Mouse (Mus musculus): ENCODE measurements at regions not wholly inside any gene's neighbourhood (a gene's known extent, or its start where the extent isn't known, plus 50 kb on each side); places are given as distances from the start of the nearest gene placed in this dataset.

- no peak for DNase-seq (ENCODE audit: low spot score in 2 of 2)
Measured at GRCm38 (mm10) chr3:40159591-40160145, 371.4 kb upstream of the Intu start.

DNA sequence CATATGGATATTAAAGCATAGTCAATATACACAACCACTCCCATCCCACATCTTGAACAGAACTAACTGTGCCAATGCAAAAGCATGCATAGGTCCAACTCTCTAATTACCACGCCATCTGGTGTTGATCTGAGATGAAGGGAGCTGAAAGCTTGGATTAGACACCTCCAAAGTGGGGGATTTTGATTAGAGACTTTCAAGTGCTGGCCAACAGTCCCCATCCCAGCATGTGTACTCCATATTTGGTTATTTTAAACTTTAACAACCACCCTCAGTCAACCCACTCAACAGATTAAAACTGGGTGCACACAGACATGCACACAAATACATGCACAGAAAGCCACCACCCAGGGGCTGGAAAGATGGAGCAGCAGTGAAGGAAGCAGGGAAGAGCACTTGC lies 366.9 kb upstream of the Intu start:
- no peak for DNase-seq (ENCODE audit: low spot score in 2 of 2)

GRCm38 (mm10) chr3:40167970-40168626 lies 363.0 kb upstream of the Intu start:
- DNase-seq (ENCODE audit: low spot score in 2 of 2) = no peak

DNA sequence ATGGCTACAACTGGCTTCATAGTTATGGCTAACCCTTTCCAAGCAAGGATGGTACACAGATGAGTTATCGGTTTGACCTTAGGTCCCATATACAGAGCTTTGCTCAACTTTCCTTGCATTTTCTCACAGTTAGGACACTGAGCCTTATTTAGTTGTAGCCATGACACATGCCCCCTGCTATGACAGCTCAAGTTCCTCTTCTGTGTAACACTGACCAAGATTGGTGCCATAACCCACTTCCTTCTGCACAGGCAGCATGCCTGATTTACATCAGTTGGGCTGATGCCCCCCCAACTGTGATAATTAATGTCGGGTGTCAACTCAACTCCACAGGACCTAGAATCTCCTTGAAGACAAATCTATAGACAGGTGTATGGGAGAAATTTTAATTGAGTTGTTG lies 361.5 kb upstream of the Intu start:
- DNase-seq (ENCODE audit: low spot score in 2 of 2) = no peak

GRCm38 (mm10) chr3:40179726-40180317 lies 351.3 kb upstream of the Intu start:
- no peak for DNase-seq (ENCODE audit: low spot score in 2 of 2)

DNA sequence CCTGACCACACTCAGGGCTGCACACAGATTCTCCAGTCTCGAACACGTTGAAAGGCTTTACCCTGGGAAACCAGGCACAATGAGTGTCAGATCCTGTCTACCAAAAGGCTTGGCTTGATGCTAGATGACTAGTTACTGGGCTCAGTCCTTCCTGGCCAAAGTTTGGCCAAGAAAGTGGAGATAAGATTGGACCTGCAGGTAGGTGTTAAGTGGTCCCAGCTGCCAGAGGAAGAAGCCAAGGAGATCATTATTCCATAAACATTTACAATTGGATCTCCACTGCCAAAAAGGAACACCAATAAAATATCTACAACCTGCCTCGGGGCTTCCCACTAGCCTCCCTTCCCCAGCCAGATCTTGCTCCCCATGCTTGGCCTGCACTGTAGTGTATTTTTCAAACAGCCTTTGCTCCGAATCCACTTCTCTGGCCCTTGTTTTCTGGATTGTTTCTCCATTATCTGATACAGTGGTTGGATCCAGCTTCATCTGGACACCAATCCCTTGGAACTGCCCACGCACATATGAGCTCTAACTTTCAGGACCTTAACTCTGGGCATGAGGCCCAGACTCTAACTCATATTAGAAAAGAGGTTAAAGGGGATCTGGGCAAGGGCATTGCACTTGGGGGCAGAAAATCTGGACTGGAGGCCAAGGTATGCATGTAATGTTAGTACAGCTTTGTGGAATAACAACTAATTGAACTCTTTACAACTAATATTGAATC lies 345.3 kb upstream of the Intu start:
- DNase-seq (ENCODE audit: low spot score in 2 of 2) = no peak

- DNase-seq (ENCODE audit: low spot score in 2 of 2) = no peak
Measured at GRCm38 (mm10) chr3:40189529-40189928, 341.6 kb upstream of the Intu start.

- no peak for DNase-seq (ENCODE audit: low spot score in 2 of 2)
Measured at GRCm38 (mm10) chr3:40190024-40190423, 341.1 kb upstream of the Intu start.

GRCm38 (mm10) chr3:40200174-40200573 lies 330.9 kb upstream of the Intu start:
- DNase-seq (ENCODE audit: low spot score in 2 of 2) = no peak

- DNase-seq (ENCODE audit: low spot score in 2 of 2) = no peak
Measured at GRCm38 (mm10) chr3:40206326-40206725, 324.8 kb upstream of the Intu start.

DNA sequence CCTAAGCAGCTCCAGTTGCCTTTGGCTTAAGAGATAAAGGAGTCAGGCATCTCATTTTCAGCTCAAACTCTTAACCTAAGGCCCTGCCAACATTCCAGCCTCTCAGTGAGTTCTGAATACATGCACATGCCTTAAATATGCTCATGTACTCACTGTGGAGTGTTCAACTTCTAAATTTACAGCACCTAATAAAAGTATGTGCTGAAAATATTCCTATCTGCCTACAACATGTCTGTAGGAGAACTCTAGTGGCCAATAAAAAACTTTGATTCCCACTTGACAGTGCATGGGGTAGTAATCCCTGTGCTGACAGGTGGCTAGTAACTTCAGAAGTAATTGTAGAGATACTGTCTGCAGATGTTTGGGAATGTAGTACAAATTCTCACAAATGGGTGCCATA lies 319.3 kb upstream of the Intu start:
- no peak for DNase-seq (ENCODE audit: low spot score in 2 of 2)

GRCm38 (mm10) chr3:40226772-40227171 lies 304.3 kb upstream of the Intu start:
- no peak for DNase-seq (ENCODE audit: low spot score in 2 of 2)

DNA sequence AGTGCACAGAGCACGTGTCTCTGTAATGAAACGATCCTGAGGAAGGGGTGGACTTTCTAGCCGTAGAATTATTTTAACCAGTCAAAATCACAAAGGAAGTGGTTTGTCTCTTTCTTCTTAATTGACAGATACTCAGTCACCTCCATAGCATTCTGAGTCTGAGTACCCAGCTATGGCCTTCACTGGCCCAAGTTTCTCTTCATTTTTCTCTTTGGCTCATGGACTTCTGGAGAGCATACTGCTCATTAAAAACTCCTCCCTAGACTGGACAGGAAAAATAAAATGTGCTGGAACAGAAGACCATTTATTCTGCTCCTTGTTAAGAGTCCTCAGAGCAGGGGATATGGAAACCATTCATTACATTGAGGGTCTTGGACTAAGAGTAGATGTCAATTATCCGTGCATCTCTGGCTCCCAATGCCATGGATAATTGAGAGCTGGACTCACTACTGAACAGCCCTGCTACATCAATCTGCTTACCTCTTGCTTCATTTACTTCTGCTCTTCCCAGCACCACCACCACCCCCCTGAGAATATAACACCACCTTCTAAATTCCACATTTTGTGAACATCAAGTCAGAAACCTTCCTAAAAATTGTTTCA lies 287.5 kb upstream of the Intu start:
- no peak for DNase-seq (ENCODE audit: low spot score in 2 of 2)

DNA sequence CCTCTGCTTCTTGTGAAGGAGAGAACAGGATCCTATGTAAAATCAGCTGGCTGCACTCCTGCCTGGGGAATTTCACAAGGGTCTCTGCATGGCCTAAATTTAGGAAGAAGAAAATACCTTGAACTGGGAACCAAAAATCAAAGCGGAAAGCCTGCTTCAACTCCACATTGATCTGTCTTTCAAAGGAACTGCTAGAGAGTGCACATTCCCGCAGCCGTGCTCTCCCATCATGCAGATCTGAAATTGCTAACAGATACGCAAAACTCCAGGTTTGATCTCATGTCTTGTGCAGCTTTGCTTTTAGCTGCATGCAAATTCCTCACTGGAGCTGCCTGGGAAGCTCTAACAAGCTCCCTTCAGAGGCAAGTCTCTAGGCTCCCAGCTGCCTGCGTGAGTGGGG lies 276.7 kb upstream of the Intu start:
- DNase-seq (ENCODE audit: low spot score in 2 of 2) = no peak

DNA sequence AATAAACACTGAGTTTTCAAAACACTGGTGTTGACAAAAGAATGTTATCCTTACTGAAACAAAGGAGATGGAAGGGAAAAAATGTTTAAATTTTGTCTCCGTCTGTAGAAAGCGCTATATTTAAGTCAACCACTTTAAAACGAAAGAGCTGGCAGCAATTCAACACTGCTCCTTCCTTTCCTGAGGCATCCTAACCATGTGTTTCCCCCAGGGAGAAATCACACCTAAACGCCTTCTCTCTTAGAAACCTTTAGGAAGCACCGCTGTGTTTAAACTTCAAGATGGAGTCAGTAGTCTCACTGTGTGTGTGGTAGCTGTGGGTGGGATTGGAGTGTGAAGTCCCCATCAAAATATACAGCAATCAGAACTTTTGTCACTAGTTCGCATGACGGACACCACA lies 268.6 kb upstream of the Intu start:
- DNase-seq (ENCODE audit: low spot score in 2 of 2) = no peak

DNA sequence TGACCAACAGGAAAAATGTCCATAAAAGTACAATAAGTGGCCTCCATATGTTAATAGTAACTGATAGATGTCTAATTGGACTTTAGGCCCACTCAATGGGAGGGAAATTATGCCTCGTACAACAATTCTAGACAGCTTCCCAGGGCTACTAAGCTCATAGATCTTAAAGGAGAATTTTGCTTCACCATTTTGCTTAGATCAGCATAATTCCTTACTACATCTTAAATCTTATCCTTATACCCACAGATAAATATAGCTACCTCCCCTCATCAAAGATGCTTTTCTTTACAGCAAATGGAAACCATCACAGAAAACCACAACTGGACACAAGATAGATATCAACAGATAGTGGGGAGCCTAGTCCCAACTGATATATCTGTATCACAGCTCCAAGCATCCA lies 263.6 kb upstream of the Intu start:
- DNase-seq (ENCODE audit: low spot score in 2 of 2) = no peak

GRCm38 (mm10) chr3:40282926-40283325 lies 248.2 kb upstream of the Intu start:
- no peak for DNase-seq (ENCODE audit: low spot score in 2 of 2)

DNA sequence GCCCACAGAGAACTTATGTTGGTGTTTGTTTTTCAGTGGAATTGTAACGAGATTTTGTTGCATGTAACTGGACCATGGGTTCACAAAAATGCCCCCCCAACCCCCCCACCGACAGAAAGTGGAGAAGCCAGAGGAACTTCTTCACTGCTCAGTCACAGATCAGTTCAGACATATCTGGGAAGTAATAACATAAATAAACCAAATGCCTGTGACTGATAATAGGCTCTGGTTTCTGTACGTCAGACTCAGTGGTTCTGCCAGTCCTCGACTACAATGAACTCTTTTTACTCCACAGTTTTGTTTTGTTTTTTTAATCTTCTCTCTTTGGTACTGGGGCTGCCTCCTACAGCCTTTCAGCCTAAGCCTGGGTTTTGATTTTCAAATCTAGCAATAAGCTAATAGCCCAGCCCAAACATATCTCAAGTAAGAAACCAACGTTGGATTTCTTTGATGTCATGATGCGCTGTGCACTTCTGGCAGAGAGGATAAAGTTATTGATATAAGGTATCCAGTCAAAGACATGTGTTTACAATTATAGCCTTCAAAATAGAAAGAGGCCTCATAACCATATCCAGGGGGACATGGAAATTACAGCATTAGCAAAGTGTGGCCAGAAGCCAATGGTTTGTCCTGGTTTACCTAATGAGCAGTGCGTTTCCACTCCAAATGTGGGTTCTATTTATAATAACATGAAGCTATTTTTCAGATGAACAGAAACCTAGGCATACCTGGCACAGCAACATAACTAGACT lies 244.0 kb upstream of the Intu start:
- no peak for DNase-seq (ENCODE audit: low spot score in 2 of 2)

GRCm38 (mm10) chr3:40297120-40297519 lies 234.0 kb upstream of the Intu start:
- no peak for DNase-seq (ENCODE audit: low spot score in 2 of 2)

DNA sequence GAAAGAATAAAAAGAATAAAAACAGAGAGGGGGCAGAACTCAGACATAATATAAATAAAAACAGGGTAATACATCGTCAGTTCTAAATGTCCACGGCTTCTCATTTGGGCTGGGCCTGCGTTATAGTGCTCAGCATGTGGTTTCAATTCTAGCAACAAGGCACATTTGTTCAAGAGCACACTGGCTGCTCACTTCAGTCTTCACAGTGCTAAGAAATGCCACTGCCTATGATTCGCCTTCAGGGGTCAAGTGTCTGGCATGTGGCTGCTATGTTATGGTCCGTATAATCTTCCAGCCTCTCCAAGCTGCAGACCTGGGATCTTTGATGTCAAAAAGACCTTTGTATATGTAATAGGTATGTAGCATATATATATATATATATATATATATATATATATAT lies 210.8 kb upstream of the Intu start:
- DNase-seq (ENCODE audit: low spot score in 2 of 2) = no peak
